Mouse (Mus musculus): ENCODE measurements at regions not wholly inside any gene's neighbourhood (a gene's known extent, or its start where the extent isn't known, plus 50 kb on each side); places are given as distances from the start of the nearest gene placed in this dataset.

DNA sequence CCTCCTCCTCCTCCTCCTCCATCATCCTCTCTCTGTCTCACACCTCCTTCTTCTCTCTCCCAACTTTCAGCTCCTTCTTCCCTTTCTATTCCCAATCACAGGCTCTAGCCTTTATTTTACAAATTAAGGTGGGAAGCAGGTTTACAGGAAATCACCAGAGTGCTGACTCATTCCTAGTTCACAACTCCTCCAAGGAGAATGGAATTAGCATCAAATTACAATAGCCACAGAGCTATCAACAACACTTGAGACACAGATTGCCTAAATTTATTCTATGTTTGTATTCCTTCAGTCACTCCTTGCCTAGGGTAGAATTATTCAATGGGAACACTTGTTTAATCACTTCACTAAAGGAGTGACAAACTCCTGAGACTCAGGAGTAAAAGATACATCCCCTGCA lies 523.5 kb downstream of the Adam6a start:
- TF ChIP-seq CTCF (IDR thresholded peaks at IDR 0.05; ENCODE audit: low read depth), result no peak
- no peak for TF ChIP-seq EP300 (IDR thresholded peaks at IDR 0.05; ENCODE audit: low read depth)
